Mouse (Mus musculus) hindlimb bud, embryonic 11.5 days (tissue): ENCODE measurements around the gene Specc1.

Experiments
- DNase-seq: peaks from one replicate; pipeline ENCODE4 v3.0.0-alpha.2; 2012; ENCODE audit warnings: low read depth, low spot score; ENCODE audit errors: extremely low spot score

Specc1 gene

DNA sequence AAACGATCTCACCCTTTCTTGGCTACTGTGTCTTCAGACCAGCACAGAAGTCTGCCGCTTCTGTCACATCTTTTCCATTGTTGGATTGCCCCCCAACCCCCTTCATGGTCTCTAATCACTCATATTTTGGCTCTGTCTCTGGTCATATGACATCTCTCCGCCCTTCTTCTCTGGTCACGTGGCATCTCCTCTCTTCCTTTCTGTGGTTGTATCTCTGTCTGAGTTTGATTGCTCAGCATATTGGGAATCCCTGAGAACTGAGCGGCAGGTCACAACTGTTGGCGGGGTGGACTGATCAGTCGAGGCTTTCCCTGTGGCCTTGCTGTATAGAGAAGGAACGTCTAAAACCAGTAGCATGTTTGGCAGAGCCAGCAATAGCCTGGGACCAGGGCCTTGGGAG is 10.5 kb downstream of the Specc1 start:
- no peak for DNase-seq

- DNase-seq: no peak
These were observed 12.3 kb downstream of the Specc1 start for GRCm38 (mm10) chr11:61968875-61969274.

DNA sequence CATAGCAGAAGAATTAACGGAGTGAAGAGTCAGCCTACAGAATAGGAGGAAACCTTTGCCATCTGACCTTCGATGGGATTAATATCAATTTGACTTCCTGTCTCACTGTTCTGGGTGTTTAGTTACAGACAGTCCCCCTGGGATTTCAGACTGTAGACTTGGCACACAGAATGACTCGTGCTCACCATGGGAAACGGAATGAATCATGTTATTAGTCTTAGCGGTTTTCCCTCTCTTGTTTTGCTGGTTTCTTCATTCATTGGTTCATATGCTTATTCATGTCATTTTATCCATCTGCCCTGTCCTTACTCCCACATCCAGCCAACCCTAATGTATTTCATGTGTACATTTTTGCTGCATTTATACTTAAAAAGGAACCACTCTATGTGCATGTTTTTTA is 14.3 kb downstream of the Specc1 start:
- DNase-seq: no peak

DNA sequence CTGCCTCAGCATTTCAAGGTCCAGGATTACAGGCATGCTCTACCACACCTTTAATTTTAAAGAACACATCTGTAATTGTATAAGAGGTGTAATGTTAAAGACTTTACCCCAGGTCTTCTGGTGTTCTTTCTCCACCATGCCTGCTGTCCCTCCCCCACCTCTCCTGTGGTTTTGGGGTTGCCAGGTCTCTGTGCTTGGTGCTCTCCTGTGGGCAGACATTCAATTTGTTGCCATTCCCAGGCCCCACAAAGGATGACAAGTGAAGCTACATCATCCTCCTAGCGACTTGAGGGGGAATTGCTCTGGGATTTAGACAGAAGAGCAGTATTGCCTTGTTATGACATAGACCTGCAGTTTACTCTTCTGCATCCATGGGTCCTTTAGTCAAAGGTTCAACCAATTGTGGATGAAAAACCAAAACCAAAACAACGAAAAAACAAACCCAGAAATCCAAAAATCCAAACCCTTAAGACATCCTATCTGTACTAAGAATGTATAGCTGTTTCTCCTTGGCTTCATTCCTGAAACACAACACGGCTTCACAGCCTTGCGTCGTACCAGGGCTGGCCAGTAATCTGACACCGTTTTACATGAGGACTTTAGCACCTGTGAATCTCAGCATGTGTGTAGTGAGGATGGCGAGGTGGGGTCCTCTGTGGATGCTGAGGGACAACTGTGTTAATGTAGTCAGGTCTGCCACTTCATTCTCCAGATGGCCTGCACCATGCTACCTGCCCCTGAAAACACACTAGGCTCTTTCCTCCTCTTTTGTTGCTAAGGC is 15.1 kb downstream of the Specc1 start:
- DNase-seq: no peak

GRCm38 (mm10) chr11:61974106-61974707 is 17.6 kb downstream of the Specc1 start:
- no peak for DNase-seq

- no peak for DNase-seq
These were observed 19.2 kb downstream of the Specc1 start for GRCm38 (mm10) chr11:61975783-61976182.

DNA sequence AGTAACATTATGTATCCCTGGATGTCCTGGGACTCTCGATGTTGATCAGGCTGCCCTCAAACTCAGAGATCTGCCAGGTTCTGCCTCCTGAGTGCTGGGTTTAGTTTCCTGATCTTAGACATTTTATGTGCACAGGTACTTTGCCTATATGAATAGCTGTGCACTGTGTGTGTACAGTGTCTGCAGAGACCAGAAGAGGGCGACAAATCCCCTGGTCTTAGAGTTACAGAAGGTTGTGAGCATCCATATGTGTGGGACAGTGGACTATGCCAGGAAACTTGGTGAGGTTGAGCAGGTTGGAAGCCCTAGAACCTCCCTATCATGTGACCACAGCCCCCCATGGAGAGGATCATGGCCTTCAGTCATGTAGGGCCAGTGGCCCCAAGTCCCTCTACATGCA is 24.7 kb downstream of the Specc1 start:
- no peak for DNase-seq

- DNase-seq: no peak
These were observed 26.3 kb downstream of the Specc1 start for GRCm38 (mm10) chr11:61982828-61983227.

DNA sequence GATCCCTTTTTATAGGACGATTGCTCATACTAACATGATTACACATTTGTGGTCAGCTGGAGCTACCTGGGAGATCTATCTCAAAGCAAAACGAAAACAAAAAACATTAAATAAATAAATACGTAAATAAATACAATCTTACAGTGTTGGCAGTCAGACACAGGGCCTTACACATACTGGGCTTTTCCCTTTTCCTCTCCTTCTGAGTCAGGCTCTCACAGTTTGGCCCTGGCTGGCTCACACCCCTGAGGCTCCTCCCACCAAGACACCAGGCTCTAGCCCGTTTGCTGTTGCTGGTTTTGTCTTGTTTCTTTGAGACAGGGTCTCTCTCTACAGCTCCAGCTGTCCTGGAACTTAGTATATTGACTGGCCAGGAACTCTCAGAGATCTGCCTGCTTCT is 30.4 kb downstream of the Specc1 start:
- DNase-seq: no peak

DNA sequence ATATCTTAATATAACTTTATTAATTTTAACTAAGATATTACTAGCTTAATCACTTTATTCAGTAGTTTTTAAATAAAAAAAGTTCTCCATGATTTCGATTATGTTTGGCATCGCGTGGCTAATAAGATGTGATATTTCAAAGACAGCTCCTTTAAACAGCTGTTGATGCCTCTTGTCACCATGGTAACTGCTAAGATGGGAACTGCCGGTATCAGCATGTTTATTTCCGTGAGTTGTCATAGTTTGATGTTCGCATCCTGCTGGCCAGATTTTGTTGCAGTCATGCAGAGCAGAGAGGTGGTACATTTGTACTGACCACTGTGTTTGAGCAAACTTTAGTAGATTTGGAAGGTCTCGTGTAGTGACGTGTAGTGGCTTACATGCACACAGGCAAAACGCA is 33.1 kb downstream of the Specc1 start:
- DNase-seq: no peak

- DNase-seq: no peak
These were observed 35.0 kb downstream of the Specc1 start for GRCm38 (mm10) chr11:61991576-61991975.

GRCm38 (mm10) chr11:61992671-61993285 is 36.2 kb downstream of the Specc1 start:
- DNase-seq: no peak

DNA sequence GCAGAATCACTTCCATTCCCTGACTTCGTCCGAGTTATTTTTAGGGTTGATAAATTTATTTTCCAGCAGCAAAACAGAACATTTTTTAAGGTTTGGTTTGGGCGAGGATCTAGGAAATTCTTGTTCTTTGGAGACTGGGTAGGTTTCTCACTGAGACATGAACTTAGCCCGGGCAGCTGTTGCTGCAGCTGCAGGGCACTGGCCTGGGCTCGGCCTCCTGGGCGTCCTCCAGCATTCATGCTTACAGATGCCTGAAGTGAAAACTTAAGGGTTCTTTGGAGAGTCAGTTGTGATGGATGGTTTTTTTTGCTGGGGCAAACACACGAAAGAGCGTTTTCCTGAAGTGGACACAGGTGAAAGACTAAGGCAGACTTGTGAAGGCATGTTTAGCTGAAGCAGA is 42.9 kb downstream of the Specc1 start:
- no peak for DNase-seq

- DNase-seq: no peak
These were observed 43.5 kb downstream of the Specc1 start for GRCm38 (mm10) chr11:62000099-62000498.

- no peak for DNase-seq
These were observed 45.4 kb downstream of the Specc1 start for GRCm38 (mm10) chr11:62001977-62002376.

DNA sequence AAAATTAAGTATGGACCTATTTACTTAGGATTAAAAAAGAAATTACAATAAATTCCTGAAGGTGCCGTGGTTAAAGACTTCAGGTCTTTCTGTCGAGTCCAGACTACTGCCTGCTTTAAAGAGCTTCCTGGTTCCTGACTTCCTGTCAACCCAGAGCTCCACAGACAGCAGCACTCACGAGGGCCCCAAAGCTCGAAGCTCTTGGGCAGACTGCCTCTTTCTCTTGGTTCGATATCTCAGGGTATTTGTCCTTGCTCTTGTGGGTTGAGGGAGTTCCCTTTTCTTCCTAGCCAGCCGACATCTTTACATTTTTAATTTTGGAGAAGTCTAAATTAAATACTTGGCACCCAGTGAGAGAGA is 48.3 kb downstream of the Specc1 start:
- no peak for DNase-seq

- DNase-seq: no peak
These were observed 48.8 kb downstream of the Specc1 start for GRCm38 (mm10) chr11:62005241-62005910.

DNA sequence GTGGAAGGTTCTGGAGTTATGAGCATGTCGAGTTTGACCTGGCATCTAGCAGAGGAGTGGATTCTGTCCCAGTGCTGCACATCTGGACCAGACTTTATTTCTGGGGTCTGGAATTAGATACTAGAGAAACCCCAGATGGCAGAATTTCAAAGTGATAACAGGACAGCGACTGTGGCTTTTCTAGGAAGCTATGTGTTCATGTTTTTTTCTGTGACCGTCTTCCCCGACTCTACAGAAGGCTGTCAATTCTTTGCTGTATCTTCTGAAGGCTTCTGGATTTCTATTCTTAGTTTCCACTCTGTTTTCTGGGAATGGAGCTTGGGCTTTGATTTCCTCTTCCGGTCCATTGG is 49.3 kb downstream of the Specc1 start:
- no peak for DNase-seq

GRCm38 (mm10) chr11:62006680-62007079 is 50.1 kb downstream of the Specc1 start:
- DNase-seq: no peak

DNA sequence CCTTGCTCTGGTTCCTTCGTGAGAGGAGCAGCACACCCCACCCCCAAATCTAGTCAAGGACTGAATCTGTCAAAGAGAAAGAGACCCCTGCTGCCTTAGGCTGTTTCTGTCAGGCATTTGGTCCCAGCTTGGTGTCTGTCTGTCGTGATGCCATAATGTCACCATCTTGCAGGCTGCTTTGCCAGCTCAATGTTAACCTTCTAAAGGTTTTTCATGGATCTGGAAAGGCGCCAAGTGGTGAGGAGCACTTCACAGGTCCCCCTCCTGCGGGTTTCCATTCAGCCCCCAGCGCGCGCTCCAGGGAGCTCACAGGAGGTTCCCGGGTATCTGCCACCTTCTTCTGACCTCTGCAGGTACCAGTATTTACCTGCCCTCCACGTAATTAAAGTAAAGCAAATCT is 51.4 kb downstream of the Specc1 start:
- DNase-seq: no peak

- DNase-seq: no peak
These were observed 54.2 kb downstream of the Specc1 start for GRCm38 (mm10) chr11:62010625-62011231.

DNA sequence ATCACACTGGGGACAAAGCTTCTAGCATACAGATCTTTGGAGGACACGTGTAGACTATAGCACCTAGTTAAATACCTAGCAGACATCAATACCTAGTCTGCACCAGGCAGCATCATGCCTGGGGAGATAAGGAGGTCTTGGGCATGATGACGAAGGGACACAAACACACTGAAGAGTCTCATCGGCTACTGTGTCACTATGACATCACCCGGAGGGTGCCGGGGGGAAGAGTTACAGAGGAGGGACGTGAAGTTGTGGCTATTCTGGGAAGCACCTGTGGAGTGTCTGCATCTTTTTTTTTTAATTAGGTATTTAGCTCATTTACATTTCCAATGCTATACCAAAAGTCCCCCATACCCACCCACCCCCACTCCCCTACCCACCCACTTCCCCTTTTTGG is 55.5 kb downstream of the Specc1 start:
- DNase-seq: no peak
